Mouse (Mus musculus): ENCODE measurements at regions not wholly inside any gene's neighbourhood (a gene's known extent, or its start where the extent isn't known, plus 50 kb on each side); places are given as distances from the start of the nearest gene placed in this dataset.

GRCm38 (mm10) chrX:12263834-12264233 is 103.7 kb upstream of the Bcor start:
- TF ChIP-seq CTCF (IDR thresholded peaks at IDR 0.05; ENCODE audit: control insufficient read depth, insufficient read depth, low read length) (no peak), POLR2A (IDR thresholded peaks at IDR 0.05; ENCODE audit: borderline replicate concordance, control insufficient read depth, low read depth, low read length) (no peak)

All from bone marrow, adult 2 months (tissue).